Mouse (Mus musculus): ENCODE measurements at regions not wholly inside any gene's neighbourhood (a gene's known extent, or its start where the extent isn't known, plus 50 kb on each side); places are given as distances from the start of the nearest gene placed in this dataset.

- TF ChIP-seq CTCF (IDR thresholded peaks at IDR 0.05; ENCODE audit: low read depth) (no peak), EP300 (optimal IDR thresholded peaks at IDR 0.05) (no peak)
These were observed 60.8 kb downstream of the Nxnl2 start for GRCm38 (mm10) chr13:51231586-51231985.
